Mouse (Mus musculus): Measurements from ENCODE around the gene Hdac5.

The Hdac5 gene

GRCm38 (mm10) chr11:102240636-102241035 lies 10.7 kb upstream of the Hdac5 start:
- DNase-seq (ENCODE audit: low spot score in 2 of 2) = no peak

GRCm38 (mm10) chr11:102236022-102236421 lies 6.1 kb upstream of the Hdac5 start:
- DNase-seq (ENCODE audit: low spot score in 2 of 2) = no peak

GRCm38 (mm10) chr11:102229331-102229953 lies 524 bp downstream of the Hdac5 start:
- DNase-seq (ENCODE audit: low spot score in 2 of 2) = no peak

- no peak for DNase-seq (ENCODE audit: low spot score in 2 of 2)
These were observed 1.2 kb downstream of the Hdac5 start for GRCm38 (mm10) chr11:102228646-102229268.

DNA sequence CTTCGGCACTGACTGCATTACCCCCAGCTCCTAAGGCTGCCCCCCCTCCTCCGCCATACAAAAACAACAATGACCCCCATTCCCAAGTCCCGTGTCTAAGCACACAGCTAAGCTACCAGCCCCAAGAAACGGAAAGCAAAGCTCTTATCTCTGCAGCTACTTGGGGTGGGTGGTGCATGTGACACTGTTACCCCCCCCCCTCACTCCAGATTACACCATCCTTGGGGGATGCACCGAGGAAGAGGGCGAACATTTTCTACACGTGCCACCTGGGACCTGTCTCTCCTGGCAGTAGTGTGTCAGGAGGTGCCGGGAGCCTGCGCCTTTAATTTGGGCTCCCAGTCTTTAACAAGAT lies 1.8 kb downstream of the Hdac5 start:
- no peak for DNase-seq (ENCODE audit: low spot score in 2 of 2)

DNA sequence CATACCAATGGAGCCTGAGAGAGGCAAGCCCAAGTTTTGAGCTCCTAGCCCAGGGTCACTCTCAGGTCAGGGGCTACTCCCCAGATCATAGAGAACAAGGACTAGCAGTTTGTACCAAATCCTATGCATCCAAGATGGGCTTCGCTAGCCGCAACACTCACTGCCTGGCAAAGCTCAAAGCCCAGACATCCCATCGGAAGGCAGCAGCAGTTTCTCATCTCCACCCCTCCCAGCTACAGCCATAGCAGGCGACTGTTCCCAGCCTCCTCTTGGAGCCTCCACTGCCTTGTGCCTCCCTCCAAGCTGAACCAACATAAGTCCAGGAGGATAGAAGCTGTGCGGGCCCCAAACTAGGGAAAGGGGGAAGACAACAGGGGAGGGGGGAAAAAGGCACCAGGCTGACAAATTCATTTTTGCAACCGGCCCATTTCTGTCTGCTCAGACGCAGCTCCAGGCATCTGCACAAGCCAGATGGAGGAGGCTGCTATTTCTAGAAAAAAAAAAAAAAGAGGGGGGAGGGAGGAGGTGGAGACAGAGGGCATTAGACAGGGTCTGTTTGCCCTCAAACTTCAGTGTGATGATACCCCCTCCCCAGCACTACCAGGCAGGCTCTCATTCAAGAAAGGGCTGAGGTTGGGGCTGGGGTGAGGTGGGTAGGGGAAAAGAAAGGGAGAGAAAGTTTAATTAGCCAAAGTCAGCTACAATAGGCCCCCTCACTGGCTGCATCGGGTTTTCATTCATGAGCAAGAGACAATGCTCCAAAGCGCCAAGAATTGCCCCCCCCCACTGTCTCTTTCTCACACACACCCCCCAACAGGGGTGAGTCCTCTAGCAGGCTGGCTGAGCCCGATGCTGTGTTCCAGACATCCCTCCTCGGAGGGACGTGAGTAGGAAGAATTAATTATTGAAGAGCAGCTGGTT lies 2.4 kb downstream of the Hdac5 start:
- DNase-seq (ENCODE audit: low spot score in 2 of 2) = no peak

- DNase-seq (ENCODE audit: low spot score in 2 of 2) = no peak
These were observed 3.6 kb downstream of the Hdac5 start for GRCm38 (mm10) chr11:102226067-102226978.

DNA sequence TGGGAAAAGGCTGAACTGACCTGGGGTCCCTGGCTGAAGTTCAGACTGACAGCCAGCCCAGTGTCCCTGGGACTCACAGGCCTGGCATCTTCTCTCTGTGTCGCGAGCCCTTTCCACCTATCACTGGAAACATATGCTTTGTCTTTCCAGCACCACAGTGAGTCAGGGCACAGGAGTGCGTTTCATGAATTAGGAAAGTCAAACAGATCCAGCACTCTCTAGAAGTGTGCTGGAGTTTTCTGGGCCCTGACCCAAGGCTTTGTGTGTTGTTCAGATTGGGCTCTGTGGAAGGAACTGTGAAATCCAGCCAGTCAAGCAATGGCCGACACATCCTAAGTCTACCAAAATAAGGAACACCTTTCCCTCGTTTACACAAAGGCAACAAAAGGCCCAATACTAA lies 4.7 kb downstream of the Hdac5 start:
- no peak for DNase-seq (ENCODE audit: low spot score in 2 of 2)

GRCm38 (mm10) chr11:102224686-102225085 lies 5.3 kb downstream of the Hdac5 start:
- no peak for DNase-seq (ENCODE audit: low spot score in 2 of 2)

- no peak for DNase-seq (ENCODE audit: low spot score in 2 of 2)
These were observed 6.8 kb downstream of the Hdac5 start for GRCm38 (mm10) chr11:102223166-102223565.

DNA sequence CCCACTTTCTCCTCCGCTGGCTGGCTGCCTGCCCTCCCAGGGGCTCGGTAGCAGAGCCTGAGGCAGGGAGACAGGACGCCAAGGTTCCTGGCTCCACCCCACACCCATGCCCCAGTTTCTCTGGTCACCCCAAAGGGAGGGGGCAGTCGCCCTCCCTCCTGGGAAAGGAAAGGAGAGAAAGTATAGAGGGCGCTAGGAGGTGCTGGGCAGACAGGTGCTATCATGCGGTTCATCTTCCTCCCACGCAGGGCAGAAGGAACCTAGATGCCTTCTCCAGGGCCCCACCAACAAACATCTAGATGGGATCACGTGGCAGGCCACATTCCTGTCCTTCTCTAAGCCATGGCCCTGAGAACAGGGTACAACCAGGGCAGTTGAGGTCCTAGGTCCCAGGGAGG lies 8.0 kb downstream of the Hdac5 start:
- DNase-seq (ENCODE audit: low spot score in 2 of 2) = no peak

- no peak for DNase-seq (ENCODE audit: low spot score in 2 of 2)
These were observed 8.6 kb downstream of the Hdac5 start for GRCm38 (mm10) chr11:102221243-102221953.

DNA sequence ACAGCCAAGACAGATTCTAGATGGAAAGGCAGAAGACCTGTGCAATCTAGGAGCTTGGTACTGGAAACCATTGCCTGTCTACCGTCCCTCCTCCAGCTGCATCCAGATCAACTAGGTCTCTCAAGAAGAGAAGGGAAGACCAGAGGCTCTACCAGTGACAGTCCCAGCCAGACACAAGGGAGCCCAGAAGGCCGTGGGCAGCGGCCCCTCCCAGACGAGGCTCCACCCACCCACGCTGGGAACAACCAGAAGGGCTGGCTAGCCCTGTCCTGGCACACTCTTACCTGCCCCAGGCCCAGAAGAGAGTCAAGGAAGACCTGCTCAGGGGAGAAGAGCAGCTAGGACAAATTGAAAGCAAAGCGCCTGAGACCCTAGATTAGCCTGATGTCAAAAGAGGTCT lies 9.5 kb downstream of the Hdac5 start:
- no peak for DNase-seq (ENCODE audit: low spot score in 2 of 2)

GRCm38 (mm10) chr11:102219994-102220346 lies 10.0 kb downstream of the Hdac5 start:
- no peak for DNase-seq (ENCODE audit: low spot score in 2 of 2)

DNA sequence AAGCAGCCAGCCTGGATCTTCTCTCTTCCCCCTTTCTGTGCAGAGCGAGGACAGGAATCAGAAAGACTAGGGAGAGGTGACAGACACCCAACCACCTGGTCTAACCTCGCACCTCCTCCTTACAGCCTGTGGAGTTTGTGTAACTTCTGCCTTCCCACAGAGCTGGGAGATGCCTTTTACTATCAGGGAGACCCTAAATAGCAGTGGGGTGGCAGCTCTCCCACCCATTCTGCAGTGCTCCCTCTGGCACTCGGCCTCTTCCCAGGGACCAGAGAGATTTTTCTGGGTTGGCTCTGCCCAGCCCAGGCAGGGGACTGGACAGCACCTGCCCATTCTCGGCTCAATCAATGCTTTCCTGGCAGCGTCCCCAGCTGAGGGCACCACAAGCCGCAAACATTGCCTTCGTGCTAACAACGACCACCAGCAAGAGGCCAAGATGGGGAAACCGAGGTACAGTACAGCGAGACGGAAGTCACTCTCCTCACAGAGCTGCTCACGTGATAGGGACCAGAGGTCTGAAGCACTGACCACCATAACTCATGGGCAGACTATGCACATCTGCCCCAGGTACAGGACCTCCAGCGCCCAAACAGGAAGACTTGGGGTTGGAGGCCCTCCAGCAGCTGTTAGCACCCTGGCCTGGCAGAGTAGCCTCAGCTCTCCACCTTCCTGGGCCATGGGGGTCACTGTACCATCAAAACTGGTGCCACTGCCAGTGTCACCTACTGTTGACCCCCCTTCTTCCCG lies 10.5 kb downstream of the Hdac5 start:
- no peak for DNase-seq (ENCODE audit: low spot score in 2 of 2)

- DNase-seq (ENCODE audit: low spot score in 2 of 2) = peak; percentile 93 to 94
These were observed 11.2 kb downstream of the Hdac5 start for GRCm38 (mm10) chr11:102218783-102219182.

GRCm38 (mm10) chr11:102217876-102218430 lies 12.0 kb downstream of the Hdac5 start:
- DNase-seq (ENCODE audit: low spot score in 2 of 2) = no peak

- no peak for DNase-seq (ENCODE audit: low spot score in 2 of 2)
These were observed 12.6 kb downstream of the Hdac5 start for GRCm38 (mm10) chr11:102217396-102217795.

- DNase-seq (ENCODE audit: low spot score in 2 of 2) = no peak
These were observed 13.1 kb downstream of the Hdac5 start for GRCm38 (mm10) chr11:102216886-102217240.
